Mouse (Mus musculus): Measurements from ENCODE around the gene Pigt.

- TF ChIP-seq POLR2A (IDR thresholded peaks at IDR 0.05; ENCODE audit: borderline replicate concordance, control insufficient read depth, low read depth, low read length) (no peak), CTCF (IDR thresholded peaks at IDR 0.05; ENCODE audit: control insufficient read depth, insufficient read depth, low read length) (no peak)
Observed at GRCm38 (mm10) chr2:164540652-164541427, 43.5 kb downstream of the Pigt start.

All from bone marrow, adult 2 months (tissue).